Mouse (Mus musculus): Measurements from ENCODE around the gene Ccm2l. TPM values are rescaled to one million over a fixed set of nuclear protein-coding genes. Genes with fewer than 3 reads are reported as not detected.
A peak's percentile ranks its signal among the peaks of the same experiment; 100 is the strongest.

Gene Ccm2l
- polyA plus RNA-seq, 1 experiment: 164 TPM

- H3K4me1 ChIP-seq (ENCODE audit: control insufficient read depth, insufficient read depth, low read length): no peaks in the 10 kb centered on the region
- peak within 1 kb of the TSS; percentile 16 for H3K4me3 ChIP-seq (replicated peaks; ENCODE audit: extremely low read depth, low read depth, low read length)
- TF ChIP-seq POLR2A (IDR thresholded peaks at IDR 0.05; ENCODE audit: borderline replicate concordance, extremely low read depth, low read depth, low read length) (no peak), CTCF (IDR thresholded peaks at IDR 0.05; ENCODE audit: insufficient read depth, low read length) (no peak)
- peak; percentile 72 for DNase-seq
- 3% methylated on average over 52 of the region's 52 CpGs for WGBS
Measured at GRCm38 (mm10) chr2:153108313-153109264, 42.8 kb downstream of the Ccm2l start, which contains the start of gene Hck. Gene Hck (plus strand): TSS chr2:153108468.

GRCm38 (mm10) chr2:153109596-153109995 is 43.8 kb downstream of the Ccm2l start:
- 66% methylated on average over 7 of the region's 7 CpGs for WGBS
- H3K4me1 ChIP-seq (ENCODE audit: control insufficient read depth, insufficient read depth, low read length): no peaks in the 10 kb centered on the region

GRCm38 (mm10) chr2:153111298-153111697 is 45.5 kb downstream of the Ccm2l start:
- no peak for DNase-seq
- Histone ChIP-seq H3K4me3 (replicated peaks; ENCODE audit: extremely low read depth, low read depth, low read length) (no peak overlapping the region), H3K4me1 (ENCODE audit: control insufficient read depth, insufficient read depth, low read length) (no peaks in the 10 kb centered on the region)
- TF ChIP-seq CTCF (IDR thresholded peaks at IDR 0.05; ENCODE audit: insufficient read depth, low read length): no peak
- no peak for TF ChIP-seq POLR2A (IDR thresholded peaks at IDR 0.05; ENCODE audit: borderline replicate concordance, extremely low read depth, low read depth, low read length)
- WGBS: 74% methylated on average over 7 of the region's 7 CpGs

More at GRCm38 (mm10) chr2:153109596-153109995, 43.8 kb downstream of the Ccm2l start:
- TF ChIP-seq POLR2A (IDR thresholded peaks at IDR 0.05; ENCODE audit: borderline replicate concordance, extremely low read depth, low read depth, low read length) (no peak), CTCF (IDR thresholded peaks at IDR 0.05; ENCODE audit: insufficient read depth, low read length) (no peak)
- DNase-seq: no peak
- H3K4me3 ChIP-seq (replicated peaks; ENCODE audit: extremely low read depth, low read depth, low read length): no peak overlapping the region

- TF ChIP-seq CTCF (IDR thresholded peaks at IDR 0.05; ENCODE audit: insufficient read depth, low read length): no peak
- no peak for TF ChIP-seq POLR2A (IDR thresholded peaks at IDR 0.05; ENCODE audit: borderline replicate concordance, extremely low read depth, low read depth, low read length)
- WGBS: 63% methylated on average over 4 of the region's 4 CpGs
- DNase-seq: no peak
- no peak overlapping the region for H3K4me3 ChIP-seq (replicated peaks; ENCODE audit: extremely low read depth, low read depth, low read length)
- H3K4me1 ChIP-seq (ENCODE audit: control insufficient read depth, insufficient read depth, low read length): no peaks in the 10 kb centered on the region
Measured at GRCm38 (mm10) chr2:153115679-153116081, 49.9 kb downstream of the Ccm2l start.

- no peak for DNase-seq
- TF ChIP-seq POLR2A (IDR thresholded peaks at IDR 0.05; ENCODE audit: borderline replicate concordance, extremely low read depth, low read depth, low read length): no peak
- no peak for TF ChIP-seq CTCF (IDR thresholded peaks at IDR 0.05; ENCODE audit: insufficient read depth, low read length)
- 44% methylated on average over 7 of the region's 7 CpGs for WGBS
Measured at GRCm38 (mm10) chr2:153117051-153117486, 51.3 kb downstream of the Ccm2l start.

GRCm38 (mm10) chr2:153119488-153119887 is 53.7 kb downstream of the Ccm2l start:
- DNase-seq: no peak
- Histone ChIP-seq H3K4me1 (ENCODE audit: control insufficient read depth, insufficient read depth, low read length) (no peaks in the 10 kb centered on the region; the same call in 1 of the 2 replicates), H3K4me3 (replicated peaks; ENCODE audit: extremely low read depth, low read depth, low read length) (no peak overlapping the region)
- WGBS: 82% methylated on average over 6 of the region's 6 CpGs
- TF ChIP-seq POLR2A (IDR thresholded peaks at IDR 0.05; ENCODE audit: borderline replicate concordance, extremely low read depth, low read depth, low read length): no peak
- TF ChIP-seq CTCF (IDR thresholded peaks at IDR 0.05; ENCODE audit: insufficient read depth, low read length): no peak

More at GRCm38 (mm10) chr2:153117051-153117486, 51.3 kb downstream of the Ccm2l start:
- Histone ChIP-seq H3K4me1 (ENCODE audit: control insufficient read depth, insufficient read depth, low read length) (no peaks in the 10 kb centered on the region; the same call in 1 of the 2 replicates), H3K4me3 (replicated peaks; ENCODE audit: extremely low read depth, low read depth, low read length) (no peak overlapping the region)

- no peak for DNase-seq
- TF ChIP-seq CTCF (IDR thresholded peaks at IDR 0.05; ENCODE audit: insufficient read depth, low read length) (no peak), POLR2A (IDR thresholded peaks at IDR 0.05; ENCODE audit: borderline replicate concordance, extremely low read depth, low read depth, low read length) (no peak)
- 55% methylated on average over 8 of the region's 8 CpGs for WGBS
- no peaks in the 10 kb centered on the region; the same call in 1 of the 2 replicates for H3K4me1 ChIP-seq (ENCODE audit: control insufficient read depth, insufficient read depth, low read length)
- no peak overlapping the region for H3K4me3 ChIP-seq (replicated peaks; ENCODE audit: extremely low read depth, low read depth, low read length)
Measured at GRCm38 (mm10) chr2:153120126-153120525, 54.4 kb downstream of the Ccm2l start.

- H3K4me1 ChIP-seq (ENCODE audit: control insufficient read depth, insufficient read depth, low read length): no peaks in the 10 kb centered on the region; the same call in 1 of the 2 replicates
- 67% methylated on average over 8 of the region's 8 CpGs for WGBS
- no peak overlapping the region for H3K4me3 ChIP-seq (replicated peaks; ENCODE audit: extremely low read depth, low read depth, low read length)
- no peak for DNase-seq
- TF ChIP-seq POLR2A (IDR thresholded peaks at IDR 0.05; ENCODE audit: borderline replicate concordance, extremely low read depth, low read depth, low read length): no peak
Measured at GRCm38 (mm10) chr2:153121821-153122615, 56.3 kb downstream of the Ccm2l start.

GRCm38 (mm10) chr2:153122701-153123100 is 56.9 kb downstream of the Ccm2l start:
- no peak for TF ChIP-seq POLR2A (IDR thresholded peaks at IDR 0.05; ENCODE audit: borderline replicate concordance, extremely low read depth, low read depth, low read length)
- no peak for TF ChIP-seq CTCF (IDR thresholded peaks at IDR 0.05; ENCODE audit: insufficient read depth, low read length)
- Histone ChIP-seq H3K4me1 (ENCODE audit: control insufficient read depth, insufficient read depth, low read length) (no peaks in the 10 kb centered on the region; the same call in 1 of the 2 replicates), H3K4me3 (replicated peaks; ENCODE audit: extremely low read depth, low read depth, low read length) (no peak overlapping the region)
- 81% methylated on average over 7 of the region's 7 CpGs for WGBS
- DNase-seq: no peak

Data from lung, adult 2 months (tissue).